Mouse (Mus musculus) embryonic fibroblast, embryonic 13.5 days (primary cell): ENCODE results near the gene Foxp1.

ENCODE experiments used
- CTCF ChIP-seq: IDR thresholded peaks from 2 replicates; pipeline ENCODE4 v1.5.1; 2011; ENCODE audit warnings: mild to moderate bottlenecking, control low read depth, low read length, moderate library complexity, borderline replicate concordance; ENCODE audit not compliant: insufficient read depth
- POLR2A ChIP-seq: IDR thresholded peaks from 2 replicates; pipeline ENCODE4 v1.6.1; 2011; ENCODE audit warnings: low read depth, mild to moderate bottlenecking, control low read depth, low read length, moderate library complexity

- TF ChIP-seq POLR2A (no peak), CTCF (no peak)
Observed at GRCm38 (mm10) chr6:99336191-99336590, 186.3 kb downstream of the Foxp1 start.
